Mouse (Mus musculus): ENCODE measurements around the gene Vwce. TPM values are rescaled to one million over a fixed set of nuclear protein-coding genes. Genes with fewer than 3 reads are reported as not detected.
A peak's percentile ranks its signal among the peaks of the same experiment; 100 is the strongest.

Gene Vwce
- polyA plus RNA-seq, 1 experiment from 2014 or later, result 0.83 TPM

- H3K9ac ChIP-seq (replicated peaks; ENCODE audit: low read length), result no peak overlapping the region
- peaks cover 46% of the 10 kb centered on the region for H3K36me3 ChIP-seq (ENCODE audit: control insufficient read depth, insufficient read depth, low read length)
- ATAC-seq (ENCODE audit: low FRiP score, low TSS enrichment), result no peak
- no peaks in the 10 kb centered on the region for H3K9me3 ChIP-seq (ENCODE audit: control insufficient read depth, low read length)
- no peaks in the 10 kb centered on the region for H3K27me3 ChIP-seq (ENCODE audit: control insufficient read depth, insufficient read depth, low read length)
- peaks cover 13% of the 10 kb centered on the region for H3K4me1 ChIP-seq (ENCODE audit: control insufficient read depth, insufficient read depth, low read length)
- H3K4me2 ChIP-seq (ENCODE audit: low read length), result no peak overlapping the region
- 91% methylated on average over 7 of the region's 7 CpGs for WGBS
- H3K4me3 ChIP-seq (replicated peaks; ENCODE audit: low read depth, low read length), result no peak overlapping the region
- H3K27ac ChIP-seq (replicated peaks; ENCODE audit: low read depth, low read length), result no peak overlapping the region
- DNase-seq, result no peak
Measured at GRCm38 (mm10) chr19:10712194-10712593, 78.2 kb downstream of the Vwce start.

- H3K4me3 ChIP-seq (replicated peaks; ENCODE audit: low read depth, low read length), result no peak overlapping the region
- H3K9ac ChIP-seq (replicated peaks; ENCODE audit: low read length), result 0 out of 2 replicates have a peak overlapping the region, but pooled peaks have one; percentile 6
- no peak overlapping the region for H3K27ac ChIP-seq (replicated peaks; ENCODE audit: low read depth, low read length)
- peaks cover 13% of the 10 kb centered on the region for H3K4me1 ChIP-seq (ENCODE audit: control insufficient read depth, insufficient read depth, low read length)
- DNase-seq (no peak), ATAC-seq (ENCODE audit: low FRiP score, low TSS enrichment) (no peak)
- 97% methylated on average over 12 of the region's 12 CpGs for WGBS
- H3K4me2 ChIP-seq (ENCODE audit: low read length), result no peak overlapping the region
- H3K27me3 ChIP-seq (ENCODE audit: control insufficient read depth, insufficient read depth, low read length), result no peaks in the 10 kb centered on the region
- H3K36me3 ChIP-seq (ENCODE audit: control insufficient read depth, insufficient read depth, low read length), result peaks cover 46% of the 10 kb centered on the region
- no peaks in the 10 kb centered on the region for H3K9me3 ChIP-seq (ENCODE audit: control insufficient read depth, low read length)
Measured at GRCm38 (mm10) chr19:10712646-10713045, 78.6 kb downstream of the Vwce start.

GRCm38 (mm10) chr19:10713551-10713950 is 79.5 kb downstream of the Vwce start:
- no peak overlapping the region for H3K9ac ChIP-seq (replicated peaks; ENCODE audit: low read length)
- peaks cover 13% of the 10 kb centered on the region for H3K4me1 ChIP-seq (ENCODE audit: control insufficient read depth, insufficient read depth, low read length)
- H3K27me3 ChIP-seq (ENCODE audit: control insufficient read depth, insufficient read depth, low read length), result no peaks in the 10 kb centered on the region
- no peak for DNase-seq
- no peaks in the 10 kb centered on the region for H3K9me3 ChIP-seq (ENCODE audit: control insufficient read depth, low read length)
- no peak overlapping the region for H3K4me3 ChIP-seq (replicated peaks; ENCODE audit: low read depth, low read length)
- no peak for ATAC-seq (ENCODE audit: low FRiP score, low TSS enrichment)
- H3K4me2 ChIP-seq (ENCODE audit: low read length), result no peak overlapping the region
- WGBS, result 93% methylated on average over 10 of the region's 10 CpGs
- peaks cover 41% of the 10 kb centered on the region for H3K36me3 ChIP-seq (ENCODE audit: control insufficient read depth, insufficient read depth, low read length)
- no peak overlapping the region for H3K27ac ChIP-seq (replicated peaks; ENCODE audit: low read depth, low read length)

GRCm38 (mm10) chr19:10714168-10714567 is 80.2 kb downstream of the Vwce start:
- ATAC-seq (ENCODE audit: low FRiP score, low TSS enrichment) (no peak), DNase-seq (no peak)
- H3K4me2 ChIP-seq (ENCODE audit: low read length), result no peak overlapping the region
- 0 out of 2 replicates have a peak overlapping the region, but pooled peaks have one; percentile 6 for H3K27ac ChIP-seq (replicated peaks; ENCODE audit: low read depth, low read length)
- no peaks in the 10 kb centered on the region for H3K27me3 ChIP-seq (ENCODE audit: control insufficient read depth, insufficient read depth, low read length)
- no peaks in the 10 kb centered on the region for H3K9me3 ChIP-seq (ENCODE audit: control insufficient read depth, low read length)
- peaks cover 13% of the 10 kb centered on the region for H3K4me1 ChIP-seq (ENCODE audit: control insufficient read depth, insufficient read depth, low read length)
- WGBS, result 82% methylated on average over 6 of the region's 6 CpGs
- no peak overlapping the region for H3K4me3 ChIP-seq (replicated peaks; ENCODE audit: low read depth, low read length)
- peaks cover 41% of the 10 kb centered on the region for H3K36me3 ChIP-seq (ENCODE audit: control insufficient read depth, insufficient read depth, low read length)
- no peak overlapping the region for H3K9ac ChIP-seq (replicated peaks; ENCODE audit: low read length)

- peak; percentile 89 for DNase-seq
- WGBS, result 39% methylated on average over 4 of the region's 4 CpGs
Measured at GRCm38 (mm10) chr19:10714682-10715475, 80.9 kb downstream of the Vwce start.

GRCm38 (mm10) chr19:10715476-10715875 is 81.5 kb downstream of the Vwce start:
- H3K4me1 ChIP-seq (ENCODE audit: control insufficient read depth, insufficient read depth, low read length), result peaks cover 13% of the 10 kb centered on the region
- ATAC-seq (ENCODE audit: low FRiP score, low TSS enrichment) (no peak), DNase-seq (no peak)
- H3K4me2 ChIP-seq (ENCODE audit: low read length), result no peak overlapping the region
- 95% methylated on average over 6 of the region's 6 CpGs for WGBS
- peaks cover 37% of the 10 kb centered on the region for H3K36me3 ChIP-seq (ENCODE audit: control insufficient read depth, insufficient read depth, low read length)
- H3K4me3 ChIP-seq (replicated peaks; ENCODE audit: low read depth, low read length), result no peak overlapping the region
- H3K9me3 ChIP-seq (ENCODE audit: control insufficient read depth, low read length), result no peaks in the 10 kb centered on the region
- no peak overlapping the region for H3K9ac ChIP-seq (replicated peaks; ENCODE audit: low read length)
- H3K27me3 ChIP-seq (ENCODE audit: control insufficient read depth, insufficient read depth, low read length), result no peaks in the 10 kb centered on the region
- 0 out of 2 replicates have a peak overlapping the region, but pooled peaks have one; percentile 20 for H3K27ac ChIP-seq (replicated peaks; ENCODE audit: low read depth, low read length)

More at GRCm38 (mm10) chr19:10714682-10715475, 80.9 kb downstream of the Vwce start:
- Histone ChIP-seq H3K4me3 (replicated peaks; ENCODE audit: low read depth, low read length) (no peak overlapping the region), H3K36me3 (ENCODE audit: control insufficient read depth, insufficient read depth, low read length) (peaks cover 41% of the 10 kb centered on the region), H3K27me3 (ENCODE audit: control insufficient read depth, insufficient read depth, low read length) (no peaks in the 10 kb centered on the region), H3K4me1 (ENCODE audit: control insufficient read depth, insufficient read depth, low read length) (peaks cover 12% of the 10 kb centered on the region), H3K9me3 (ENCODE audit: control insufficient read depth, low read length) (no peaks in the 10 kb centered on the region), H3K9ac (replicated peaks; ENCODE audit: low read length) (no peak overlapping the region), H3K27ac (replicated peaks; ENCODE audit: low read depth, low read length) (0 out of 2 replicates have a peak overlapping the region, but pooled peaks have one; percentile 20), H3K4me2 (ENCODE audit: low read length) (no peak overlapping the region)
- peak; percentile 60; the same call in 1 of the 2 replicates for ATAC-seq (ENCODE audit: low FRiP score, low TSS enrichment)

Other genes starting within 250 kb of the Vwce start
- 10.1 and 15.4 TPM in 2 replicates for gene Syt7, start 245.1 kb upstream of the Vwce start, polyA plus RNA-seq (2014; fragmentation: Nextera tagmentation; extraction: Ambion mirVana)
- 0.91 and 1.1 TPM in 2 replicates for gene Lrrc10b, start 176.7 kb upstream of the Vwce start, polyA plus RNA-seq (2014; fragmentation: Nextera tagmentation; extraction: Ambion mirVana)
- 1.4 and 1.6 TPM in 2 replicates for gene Ppp1r32, start 151.3 kb upstream of the Vwce start, polyA plus RNA-seq (2014; fragmentation: Nextera tagmentation; extraction: Ambion mirVana)
- 52.9 and 66.0 TPM in 2 replicates for gene Cpsf7, start 108.9 kb upstream of the Vwce start, polyA plus RNA-seq (2014; fragmentation: Nextera tagmentation; extraction: Ambion mirVana)
- gene Sdhaf2, start 108.1 kb upstream of the Vwce start, polyA plus RNA-seq (2014; fragmentation: Nextera tagmentation; extraction: Ambion mirVana), result 67.6 and 69.6 TPM in 2 replicates
- gene Tmem216, start 78.0 kb upstream of the Vwce start, polyA plus RNA-seq (2014; fragmentation: Nextera tagmentation; extraction: Ambion mirVana), result 60.0 and 65.8 TPM in 2 replicates
- 17.8 and 20.5 TPM in 2 replicates for gene Cyb561a3, start 57.0 kb upstream of the Vwce start, polyA plus RNA-seq (2014; fragmentation: Nextera tagmentation; extraction: Ambion mirVana)
- gene Tmem138, start 56.9 kb upstream of the Vwce start, polyA plus RNA-seq (2014; fragmentation: Nextera tagmentation; extraction: Ambion mirVana), result 42.1 and 44.3 TPM in 2 replicates
- 208 and 247 TPM in 2 replicates for gene Ddb1, start 28.9 kb upstream of the Vwce start, polyA plus RNA-seq (2014; fragmentation: Nextera tagmentation; extraction: Ambion mirVana)
- 27.5 and 29.1 TPM in 2 replicates for gene Tkfc, start 28.6 kb upstream of the Vwce start, polyA plus RNA-seq (2014; fragmentation: Nextera tagmentation; extraction: Ambion mirVana)
- gene Pga5, start 43.9 kb downstream of the Vwce start, polyA plus RNA-seq (2014; fragmentation: Nextera tagmentation; extraction: Ambion mirVana), result not detected in 2 replicates
- gene Vps37c, start 54.5 kb downstream of the Vwce start, polyA plus RNA-seq (2014; fragmentation: Nextera tagmentation; extraction: Ambion mirVana), result 27.3 and 32.1 TPM in 2 replicates
- gene Cd5, start 104.8 kb downstream of the Vwce start, polyA plus RNA-seq (2014; fragmentation: Nextera tagmentation; extraction: Ambion mirVana), result 0.16 and 0.25 TPM in 2 replicates
- not detected in 2 replicates for gene Cd6, start 195.8 kb downstream of the Vwce start, polyA plus RNA-seq (2014; fragmentation: Nextera tagmentation; extraction: Ambion mirVana)
- 0.20 and 0.54 TPM in 2 replicates for gene Slc15a3, start 205.5 kb downstream of the Vwce start, polyA plus RNA-seq (2014; fragmentation: Nextera tagmentation; extraction: Ambion mirVana)
- gene Tmem132a, start 235.7 kb downstream of the Vwce start, polyA plus RNA-seq (2014; fragmentation: Nextera tagmentation; extraction: Ambion mirVana), result 183 and 191 TPM in 2 replicates
- 35.8 and 41.2 TPM in 2 replicates for gene Tmem109, start 247.8 kb downstream of the Vwce start, polyA plus RNA-seq (2014; fragmentation: Nextera tagmentation; extraction: Ambion mirVana)

Data from midbrain, embryonic 14.5 days (tissue).